Mouse (Mus musculus) cerebral cortex, adult 2 months (tissue): ENCODE measurements around the gene Pla2g16.

Experiments used
- WGBS: fragments of 180-500 bp; shearing (Covaris S2); methylation state at CpG from one replicate; pipeline ENCODE4 v1.1.7; 2018; 5-methylcytosine and 5-hydroxymethylcytosine counted together

The Pla2g16 gene

DNA sequence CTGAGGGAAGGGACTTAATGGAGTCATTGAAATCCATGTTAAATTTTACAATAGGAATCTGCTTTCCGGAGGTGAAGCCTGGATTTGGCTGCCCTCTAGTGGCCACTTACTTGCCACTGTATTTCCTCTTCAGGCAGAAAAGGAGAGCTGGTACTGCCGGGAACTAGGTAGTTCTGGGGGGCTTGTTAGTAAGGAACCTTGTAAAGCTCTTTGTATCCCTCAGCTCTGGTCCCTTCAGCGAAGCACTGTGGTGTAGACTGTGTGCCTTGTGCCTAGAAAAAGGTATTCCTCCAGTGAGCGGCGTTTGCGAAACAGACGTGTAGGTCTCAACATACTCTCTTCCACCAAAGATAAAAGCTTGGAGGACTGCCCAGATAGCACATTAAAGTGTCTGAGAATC lies 60.4 kb downstream of the Pla2g16 start:
- 22% methylated on average over 7 of the region's 7 CpGs for WGBS

DNA sequence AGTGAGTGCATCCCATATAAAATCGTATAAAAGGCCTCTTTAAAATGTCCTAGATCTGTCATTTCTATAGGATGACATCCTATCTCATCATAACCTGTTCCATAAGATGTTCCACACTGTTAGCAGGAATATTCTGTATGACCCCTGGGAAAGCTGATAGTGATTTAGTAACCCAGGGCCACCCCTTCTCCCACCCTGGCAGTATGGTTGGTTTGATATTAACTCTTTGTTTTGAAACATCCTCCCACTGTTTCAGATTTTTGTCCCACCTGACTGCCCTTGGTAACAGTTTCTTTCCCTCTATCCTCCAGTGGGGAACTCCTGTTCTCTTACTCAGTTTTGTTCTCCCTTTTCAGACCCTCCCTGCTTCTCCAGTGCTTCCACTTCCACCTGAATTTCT lies 76.5 kb downstream of the Pla2g16 start:
- WGBS: 76% methylated on average over 1 of the region's 1 CpGs
